Mouse (Mus musculus): ENCODE data around the gene Micall1. TPM values are rescaled to one million over a fixed set of nuclear protein-coding genes. Genes with fewer than 3 reads are reported as not detected.
A peak's percentile ranks its signal among the peaks of the same experiment; 100 is the strongest.

Gene Micall1
- polyA plus RNA-seq, 1 experiment from 2014 or later = 15.0 TPM

DNA sequence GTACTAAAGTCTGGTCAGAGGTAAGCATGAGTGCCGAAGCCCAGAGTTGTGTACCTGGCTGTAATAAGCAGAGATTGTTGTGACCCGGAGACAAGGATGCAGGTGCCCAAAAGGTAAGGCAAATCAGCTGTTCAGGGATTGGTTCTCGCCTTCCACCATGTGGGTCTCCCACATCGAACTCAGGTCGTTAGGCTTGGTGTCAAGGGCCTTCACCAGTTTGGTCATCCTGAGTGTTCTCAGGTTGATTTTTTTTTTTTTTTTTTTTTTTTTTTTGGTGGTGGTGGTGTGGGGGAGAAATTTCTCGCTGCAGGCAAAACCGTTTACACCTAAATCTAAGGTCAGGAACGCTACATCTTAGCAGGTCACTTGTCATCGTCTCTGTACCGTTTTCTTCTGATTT, 34.3 kb upstream of the Micall1 start:
- no peak for ATAC-seq (ENCODE audit: low FRiP score, low read depth)
- peak overlapping the region; percentile 66 for H3K4me2 ChIP-seq
- 40% methylated on average over 10 of the region's 10 CpGs for WGBS
- peak overlapping the region; percentile 73 for H3K27ac ChIP-seq (replicated peaks)
- no peaks in the 10 kb centered on the region for H3K27me3 ChIP-seq
- H3K36me3 ChIP-seq = peaks cover 27% of the 10 kb centered on the region
- no peaks in the 10 kb centered on the region for H3K9me3 ChIP-seq
- H3K9ac ChIP-seq = peak overlapping the region; percentile 66
- peaks cover 23% of the 10 kb centered on the region for H3K4me1 ChIP-seq (replicated peaks)
- peak overlapping the region; percentile 88 for H3K4me3 ChIP-seq

DNA sequence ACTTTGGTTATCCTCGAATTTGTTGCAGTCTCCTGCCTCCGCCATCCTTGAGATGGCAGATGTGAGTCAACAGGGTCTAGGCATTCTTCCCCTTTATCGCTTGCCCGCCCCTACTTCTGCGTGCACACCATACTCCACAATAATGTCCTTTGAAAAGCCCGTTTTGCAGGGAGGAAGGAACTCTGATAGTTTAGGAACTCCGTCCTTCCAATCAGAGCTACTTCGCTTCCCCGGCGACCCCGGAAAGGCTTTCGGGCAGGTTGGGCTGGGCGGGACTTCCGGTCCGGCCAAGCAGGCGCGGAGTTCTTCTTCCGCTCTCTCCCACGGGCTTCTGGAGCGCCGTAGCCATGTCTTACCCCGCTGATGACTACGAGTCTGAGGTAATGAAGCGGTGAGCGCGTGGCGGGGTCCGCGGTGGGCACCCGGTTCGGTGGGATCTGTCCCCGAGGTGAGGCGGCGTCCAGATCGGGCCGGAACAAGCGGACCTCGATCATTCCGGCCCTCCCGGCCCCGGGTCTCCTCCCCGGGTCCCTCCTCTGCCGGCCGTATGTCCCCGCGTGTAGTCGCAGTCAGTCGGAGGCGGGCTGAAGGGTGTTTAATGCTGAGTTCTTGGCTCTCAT, 33.7 kb upstream of the Micall1 start, which contains the start of gene Eif3l:
Gene Eif3l, plus strand, starts transcription at position 267 of the 620 bp plus-strand sequence.
- Histone ChIP-seq H3K4me3 (peak within 1 kb of the TSS; percentile 88), H3K4me2 (peak within 1 kb of the TSS; percentile 66), H3K9me3 (no peaks in the 10 kb centered on the region), H3K36me3 (peaks cover 33% of the 10 kb centered on the region), H3K27me3 (no peaks in the 10 kb centered on the region), H3K9ac (peak within 1 kb of the TSS; percentile 66), H3K4me1 (replicated peaks) (peaks cover 23% of the 10 kb centered on the region), H3K27ac (replicated peaks) (peak within 1 kb of the TSS; percentile 73)
- ATAC-seq (ENCODE audit: low FRiP score, low read depth) = peak; percentile 92
- WGBS = under 1% methylated on average over 49 of the region's 49 CpGs

DNA sequence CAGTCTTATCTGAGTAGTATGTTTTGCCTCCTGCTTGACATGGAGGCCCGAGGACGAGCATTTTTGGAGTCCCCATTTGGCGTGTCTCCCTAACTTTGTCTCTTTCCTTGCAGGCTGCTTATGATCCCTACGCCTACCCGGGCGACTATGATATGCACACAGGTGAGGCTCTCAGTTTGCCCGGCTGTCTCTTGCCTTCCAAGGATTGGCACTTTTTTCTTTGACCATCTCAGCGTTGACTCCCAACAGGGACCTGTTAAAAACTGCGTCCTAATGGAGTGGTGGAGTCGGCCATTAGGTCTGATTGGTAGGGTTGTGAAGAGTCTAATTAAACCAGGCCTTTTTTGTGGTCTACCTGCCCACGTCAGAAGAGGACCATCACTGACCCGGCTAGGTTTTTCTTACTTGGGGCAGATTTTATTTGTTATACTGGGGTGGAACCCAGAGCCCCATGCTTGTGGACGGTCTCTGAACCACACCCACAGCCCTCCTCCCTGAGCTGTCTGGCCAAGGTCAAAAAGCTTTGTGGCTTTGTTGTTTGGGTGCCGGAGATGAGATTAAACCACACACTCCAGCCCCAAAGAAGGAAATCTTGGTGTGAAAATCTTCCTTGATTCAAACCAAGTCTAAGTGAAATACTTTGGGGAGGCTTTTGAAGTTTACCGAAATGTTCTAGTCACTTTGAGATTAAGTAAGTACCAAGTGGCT, 32.9 kb upstream of the Micall1 start:
- no peaks in the 10 kb centered on the region for H3K27me3 ChIP-seq
- H3K4me1 ChIP-seq (replicated peaks) = peaks cover 23% of the 10 kb centered on the region
- no peak overlapping the region for H3K27ac ChIP-seq (replicated peaks)
- peak overlapping the region; percentile 66 for H3K9ac ChIP-seq
- H3K9me3 ChIP-seq = no peaks in the 10 kb centered on the region
- no peak for ATAC-seq (ENCODE audit: low FRiP score, low read depth)
- peaks cover 37% of the 10 kb centered on the region for H3K36me3 ChIP-seq
- peak overlapping the region; percentile 66 for H3K4me2 ChIP-seq
- H3K4me3 ChIP-seq = peak overlapping the region; percentile 88
- WGBS = 39% methylated on average over 15 of the region's 15 CpGs

DNA sequence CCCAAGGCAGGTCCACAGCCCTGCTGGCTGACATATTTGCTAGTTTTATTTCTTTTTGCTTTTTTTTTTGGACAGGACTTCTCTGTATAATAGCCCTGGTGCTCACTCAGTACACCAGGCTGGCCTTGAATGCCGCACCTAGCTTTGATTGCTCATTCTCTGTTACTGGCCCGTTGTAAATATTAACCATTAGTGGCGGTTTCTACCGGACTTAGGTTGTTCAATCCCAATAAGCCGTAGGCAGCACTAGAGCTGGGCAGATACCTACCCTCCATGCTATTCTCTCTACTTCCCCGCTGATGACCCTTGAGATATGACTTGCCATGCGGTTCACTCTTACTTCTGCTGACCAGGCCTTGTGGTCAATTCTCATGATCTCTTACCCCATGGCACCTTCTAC, 29.1 kb upstream of the Micall1 start:
- 99% methylated on average over 7 of the region's 7 CpGs for WGBS
- Histone ChIP-seq H3K4me3 (no peak overlapping the region), H3K4me2 (no peak overlapping the region), H3K36me3 (peaks cover 75% of the 10 kb centered on the region), H3K4me1 (replicated peaks) (peaks cover 18% of the 10 kb centered on the region), H3K9ac (no peak overlapping the region), H3K9me3 (no peaks in the 10 kb centered on the region), H3K27me3 (no peaks in the 10 kb centered on the region), H3K27ac (replicated peaks) (no peak overlapping the region)
- no peak for ATAC-seq (ENCODE audit: low FRiP score, low read depth)

DNA sequence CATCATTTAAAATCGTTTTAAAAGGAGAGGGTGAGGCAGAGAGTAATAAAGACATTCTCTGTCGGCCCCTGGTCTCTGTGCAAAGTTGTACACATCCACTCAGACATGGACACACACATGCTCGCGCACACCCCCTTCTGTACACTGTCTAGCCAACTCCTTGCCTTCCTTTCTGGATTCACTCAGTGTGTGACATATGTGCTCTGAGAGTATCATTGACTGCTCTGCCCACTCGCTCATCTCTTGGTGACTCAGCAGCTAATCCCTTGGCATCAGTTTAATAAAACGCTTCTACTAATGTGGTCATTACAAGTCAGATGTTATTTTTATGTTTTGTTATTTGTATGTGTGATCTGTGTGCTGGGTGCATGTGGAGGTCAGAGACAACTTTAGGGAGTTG, 16.4 kb upstream of the Micall1 start:
- Histone ChIP-seq H3K9me3 (no peaks in the 10 kb centered on the region), H3K4me1 (replicated peaks) (no peaks in the 10 kb centered on the region), H3K9ac (no peak overlapping the region), H3K36me3 (peaks cover 73% of the 10 kb centered on the region), H3K27me3 (no peaks in the 10 kb centered on the region), H3K4me3 (no peak overlapping the region), H3K4me2 (no peak overlapping the region), H3K27ac (replicated peaks) (no peak overlapping the region)
- ATAC-seq (ENCODE audit: low FRiP score, low read depth) = no peak
- 90% methylated on average over 6 of the region's 6 CpGs for WGBS

DNA sequence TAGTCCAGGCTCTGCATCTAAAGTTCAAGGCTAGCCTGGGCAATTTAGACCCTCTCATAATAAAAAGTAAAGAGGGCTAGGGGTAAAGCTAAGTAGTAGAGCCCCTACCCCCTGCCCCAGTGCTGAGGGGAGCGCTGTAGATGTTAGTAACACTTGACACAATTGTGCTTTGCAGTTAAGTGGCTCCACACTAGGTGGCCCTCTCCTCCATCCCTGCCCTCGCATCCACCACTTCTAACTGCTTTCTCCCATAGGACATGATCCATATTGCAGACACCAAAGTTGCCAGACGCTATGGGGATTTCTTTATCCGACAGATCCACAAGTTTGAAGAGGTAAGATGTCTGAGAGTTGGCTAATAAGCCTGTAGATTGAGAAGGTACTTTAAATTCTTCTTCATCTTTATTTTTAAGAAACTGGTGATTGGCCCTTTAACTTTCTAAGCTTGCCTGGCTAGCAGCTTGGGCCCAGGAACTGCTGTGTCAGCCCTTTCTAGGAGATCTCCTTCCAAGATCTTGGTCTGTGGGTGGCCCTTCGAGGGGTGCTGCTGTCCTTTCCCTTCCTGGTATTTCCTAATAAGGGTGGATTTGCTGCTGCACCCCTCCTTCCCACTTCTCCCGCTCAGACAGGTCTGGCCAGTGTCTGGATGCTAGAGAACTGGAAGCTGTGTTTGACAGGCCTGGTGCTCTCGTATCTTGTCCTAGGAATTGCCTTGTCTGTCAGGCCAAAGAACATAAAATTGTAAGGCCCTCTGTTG, 15.4 kb upstream of the Micall1 start:
- Histone ChIP-seq H3K27ac (replicated peaks) (no peak overlapping the region), H3K9ac (no peak overlapping the region), H3K4me1 (replicated peaks) (no peaks in the 10 kb centered on the region), H3K4me3 (no peak overlapping the region), H3K27me3 (no peaks in the 10 kb centered on the region), H3K9me3 (no peaks in the 10 kb centered on the region), H3K36me3 (peaks cover 66% of the 10 kb centered on the region), H3K4me2 (no peak overlapping the region)
- 76% methylated on average over 7 of the region's 7 CpGs for WGBS
- no peak for ATAC-seq (ENCODE audit: low FRiP score, low read depth)

DNA sequence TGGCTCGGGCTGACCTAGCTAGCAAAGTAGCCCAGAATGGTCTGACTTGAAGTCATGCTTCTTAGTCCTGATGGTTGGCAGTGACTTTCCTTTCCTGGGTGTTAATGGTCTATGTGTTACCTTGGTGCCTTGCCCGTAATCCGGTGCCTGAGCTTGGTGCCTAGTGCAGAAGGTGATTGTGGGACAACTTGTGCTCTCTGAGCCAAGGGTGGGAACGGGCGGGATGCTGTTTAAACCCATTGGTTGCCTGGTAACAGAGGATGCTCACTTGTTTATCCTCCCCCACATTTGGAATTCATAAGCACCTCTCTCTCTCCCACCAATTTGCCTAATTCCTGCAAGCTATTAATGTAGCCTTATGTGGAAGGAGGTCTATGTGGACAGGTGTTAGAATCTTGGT, 13.2 kb upstream of the Micall1 start:
- ATAC-seq (ENCODE audit: low FRiP score, low read depth) = no peak
- no peak overlapping the region for H3K27ac ChIP-seq (replicated peaks)

DNA sequence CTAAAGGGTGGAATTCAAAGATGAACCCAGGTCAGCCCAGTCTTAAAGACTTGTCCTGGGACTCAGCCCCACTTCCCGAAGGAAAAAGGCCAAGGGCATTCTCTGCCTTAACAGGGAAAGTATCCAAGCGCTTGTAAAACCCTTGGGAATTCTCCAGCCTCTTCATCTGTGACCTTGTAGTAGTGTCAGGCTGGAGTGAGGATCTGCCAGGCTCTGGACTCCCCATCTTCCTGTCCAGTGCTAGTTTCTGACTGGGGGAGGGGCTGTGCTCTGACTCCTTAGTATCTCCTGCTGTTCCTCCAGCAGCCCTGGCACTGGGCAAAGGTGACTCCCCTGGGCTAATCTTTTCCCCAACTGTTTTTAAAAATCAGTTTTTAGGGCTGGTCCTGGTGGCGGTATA, 12.1 kb upstream of the Micall1 start:
- 71% methylated on average over 3 of the region's 3 CpGs for WGBS
- Histone ChIP-seq H3K9ac (no peak overlapping the region), H3K27ac (replicated peaks) (no peak overlapping the region), H3K9me3 (no peaks in the 10 kb centered on the region), H3K27me3 (no peaks in the 10 kb centered on the region), H3K4me1 (replicated peaks) (0 out of 2 replicates have a peak, but pooled peaks cover 5% of the 10 kb centered on the region), H3K36me3 (peaks cover 34% of the 10 kb centered on the region), H3K4me3 (no peak overlapping the region), H3K4me2 (no peak overlapping the region)
- no peak for ATAC-seq (ENCODE audit: low FRiP score, low read depth)

More for the DNA sequence above, 13.2 kb upstream of the Micall1 start:
- Histone ChIP-seq H3K27me3 (no peaks in the 10 kb centered on the region), H3K9me3 (no peaks in the 10 kb centered on the region), H3K9ac (no peak overlapping the region), H3K4me2 (no peak overlapping the region), H3K36me3 (peaks cover 44% of the 10 kb centered on the region), H3K4me1 (replicated peaks) (0 out of 2 replicates have a peak, but pooled peaks cover 5% of the 10 kb centered on the region), H3K4me3 (no peak overlapping the region)
- 93% methylated on average over 5 of the region's 5 CpGs for WGBS

DNA sequence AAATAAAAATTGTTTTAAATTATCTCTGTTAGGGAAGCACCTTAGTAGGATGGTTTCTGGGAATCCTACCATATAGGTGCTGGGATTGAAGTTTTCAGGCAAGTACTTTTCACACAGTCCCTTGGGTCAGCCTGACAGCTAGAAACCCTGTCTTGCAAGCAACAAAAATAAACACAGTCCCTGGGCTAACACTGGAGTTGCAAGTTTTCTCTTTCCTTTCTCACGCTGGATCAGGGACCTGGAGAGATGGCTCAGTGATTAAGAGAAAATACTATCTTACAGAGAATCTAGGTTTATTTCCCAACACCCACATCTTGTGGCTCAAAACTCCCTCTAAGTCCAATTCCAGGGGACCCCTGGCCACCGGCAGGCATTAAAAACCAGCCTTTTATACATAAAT, 11.6 kb upstream of the Micall1 start:
- H3K27me3 ChIP-seq = no peaks in the 10 kb centered on the region
- 0 out of 2 replicates have a peak, but pooled peaks cover 5% of the 10 kb centered on the region for H3K4me1 ChIP-seq (replicated peaks)
- H3K36me3 ChIP-seq = peaks cover 29% of the 10 kb centered on the region
- H3K4me2 ChIP-seq = no peak overlapping the region
- ATAC-seq (ENCODE audit: low FRiP score, low read depth) = no peak
- H3K9me3 ChIP-seq = no peaks in the 10 kb centered on the region
- 45% methylated on average over 2 of the region's 2 CpGs for WGBS
- 0 out of 2 replicates have a peak overlapping the region, but pooled peaks have one; percentile 42 for H3K27ac ChIP-seq (replicated peaks)
- H3K4me3 ChIP-seq = no peak overlapping the region
- H3K9ac ChIP-seq = no peak overlapping the region

DNA sequence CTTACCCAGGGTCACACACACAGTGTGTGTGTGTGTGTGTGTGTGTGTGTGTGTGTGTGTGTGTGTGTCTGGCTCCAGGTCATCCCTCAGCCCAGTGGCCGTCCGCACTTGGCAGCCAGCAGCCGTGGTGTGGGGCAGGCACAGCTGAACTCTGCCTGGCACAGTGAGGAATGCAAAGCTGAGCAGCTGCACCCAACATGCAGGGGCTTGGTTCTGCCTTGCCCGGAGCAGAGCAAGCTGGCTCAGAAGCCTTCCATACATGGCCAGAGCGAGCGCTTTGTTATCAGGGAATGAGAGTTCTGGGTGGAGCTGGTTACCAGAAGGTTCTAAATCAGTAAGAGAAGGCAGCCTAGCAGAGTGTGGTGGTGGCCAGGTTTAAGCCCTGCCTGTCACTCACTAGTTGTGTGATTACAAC, 11.1 kb upstream of the Micall1 start:
- peak; percentile 59; the same call in 1 of the 2 replicates for ATAC-seq (ENCODE audit: low FRiP score, low read depth)
- Histone ChIP-seq H3K9me3 (no peaks in the 10 kb centered on the region), H3K4me2 (no peak overlapping the region), H3K36me3 (peaks cover 26% of the 10 kb centered on the region), H3K9ac (no peak overlapping the region), H3K27me3 (no peaks in the 10 kb centered on the region), H3K4me3 (no peak overlapping the region), H3K27ac (replicated peaks) (peak overlapping the region; percentile 42; the same call in 1 of the 2 replicates), H3K4me1 (replicated peaks) (0 out of 2 replicates have a peak, but pooled peaks cover 5% of the 10 kb centered on the region)
- 52% methylated on average over 6 of the region's 6 CpGs for WGBS

DNA sequence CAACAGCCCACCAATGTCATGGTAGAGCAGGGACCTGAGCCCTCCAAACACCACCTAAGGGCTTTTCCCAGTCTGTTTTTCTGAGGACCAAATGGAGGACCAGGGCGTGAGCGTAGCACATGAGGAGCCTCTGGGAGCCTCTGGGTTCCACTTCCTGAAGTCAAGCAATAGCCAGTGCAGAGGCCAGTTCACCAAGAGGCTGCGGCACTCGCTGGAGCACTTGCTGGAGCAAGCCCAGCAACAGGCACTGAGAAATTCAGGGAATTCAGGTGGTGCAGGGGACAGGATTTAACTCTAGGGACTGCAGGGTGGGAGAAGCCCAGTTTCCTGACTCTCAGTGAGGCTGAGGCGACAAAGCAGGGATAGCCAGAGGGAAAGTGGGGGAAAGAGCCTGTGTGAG, 10.5 kb upstream of the Micall1 start:
- H3K4me2 ChIP-seq = no peak overlapping the region
- H3K9ac ChIP-seq = no peak overlapping the region
- no peaks in the 10 kb centered on the region for H3K27me3 ChIP-seq
- H3K36me3 ChIP-seq = peaks cover 26% of the 10 kb centered on the region
- H3K27ac ChIP-seq (replicated peaks) = peak overlapping the region; percentile 42; the same call in 1 of the 2 replicates
- 0 out of 2 replicates have a peak, but pooled peaks cover 5% of the 10 kb centered on the region for H3K4me1 ChIP-seq (replicated peaks)
- 73% methylated on average over 5 of the region's 5 CpGs for WGBS
- H3K4me3 ChIP-seq = no peak overlapping the region
- ATAC-seq (ENCODE audit: low FRiP score, low read depth) = no peak
- no peaks in the 10 kb centered on the region for H3K9me3 ChIP-seq

DNA sequence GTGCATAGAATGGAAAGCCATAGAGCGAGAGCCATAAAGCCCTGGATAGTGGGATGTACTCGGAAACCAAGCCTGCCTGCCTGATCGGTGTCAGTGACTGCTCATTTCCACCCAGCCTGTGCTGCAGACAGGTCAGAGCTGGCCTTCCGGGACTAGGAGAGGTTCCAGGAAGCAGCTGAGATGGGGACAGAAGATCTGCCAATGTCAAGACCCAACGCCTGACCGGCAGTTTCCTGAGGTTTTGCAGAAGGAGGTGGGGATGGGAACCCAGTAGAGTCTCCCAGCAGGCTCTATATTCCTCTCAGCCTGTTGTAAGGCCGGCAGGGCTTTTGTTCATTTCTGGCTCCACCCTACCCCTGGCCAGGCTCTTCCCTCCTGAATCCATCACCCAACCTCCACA, 9.8 kb upstream of the Micall1 start:
- Histone ChIP-seq H3K36me3 (peaks cover 19% of the 10 kb centered on the region), H3K4me2 (no peak overlapping the region), H3K9me3 (no peaks in the 10 kb centered on the region), H3K27ac (replicated peaks) (no peak overlapping the region), H3K4me3 (no peak overlapping the region), H3K9ac (no peak overlapping the region), H3K27me3 (no peaks in the 10 kb centered on the region), H3K4me1 (replicated peaks) (0 out of 2 replicates have a peak, but pooled peaks cover 5% of the 10 kb centered on the region)
- WGBS = 62% methylated on average over 7 of the region's 7 CpGs
- no peak for ATAC-seq (ENCODE audit: low FRiP score, low read depth)
